Mouse (Mus musculus): ENCODE measurements around the gene Prkch.

DNA sequence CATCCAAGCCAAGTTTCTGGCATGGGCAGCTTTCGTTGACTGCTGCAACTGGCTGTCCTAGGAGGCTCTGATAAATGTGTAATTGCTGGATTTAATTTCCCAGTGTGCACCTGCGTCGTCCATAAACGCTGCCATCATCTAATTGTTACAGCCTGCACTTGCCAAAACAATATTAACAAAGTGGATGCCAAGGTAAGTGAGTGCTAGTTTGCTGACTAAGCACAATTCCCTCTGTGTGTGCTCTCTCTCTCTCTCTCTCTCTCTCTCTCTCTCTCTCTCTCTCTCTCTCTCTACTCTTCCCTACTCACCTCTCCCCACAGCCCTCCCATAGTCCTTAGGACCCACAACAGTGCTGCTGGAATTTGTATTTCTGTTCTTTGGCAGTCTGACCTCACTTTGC lies 111.5 kb downstream of the Prkch start:
- TF ChIP-seq CTCF (IDR thresholded peaks at IDR 0.05; ENCODE audit: low read depth) (no peak), EP300 (optimal IDR thresholded peaks at IDR 0.05) (no peak)

Measured in stomach, postnatal 0 days (tissue).